Mouse (Mus musculus) ovary, adult 10 weeks (tissue): Measurements from ENCODE around the gene Tspan31. TPM values are rescaled to one million over a fixed set of nuclear protein-coding genes. Genes with fewer than 3 reads are reported as not detected.

Experiments
- polyA plus RNA-seq: library from polyadenylated mRNA; stranded (reverse); fragments of 350-450 nt; fragmentation: Illumina TruSeq; extraction: RNeasy Lipid Tissue Mini Kit (QIAGEN cat#74804); gene quantifications from one replicate; pipeline ENCODE4 v1.2.3, GENCODE M21; 2014

The Tspan31 gene
- 60.6 TPM for polyA plus RNA-seq

GRCm38 (mm10) chr10:127070190-127071121 is at the start of gene Tspan31:
Gene Tspan31, minus strand, starts transcription at chr10:127070264.

DNA sequence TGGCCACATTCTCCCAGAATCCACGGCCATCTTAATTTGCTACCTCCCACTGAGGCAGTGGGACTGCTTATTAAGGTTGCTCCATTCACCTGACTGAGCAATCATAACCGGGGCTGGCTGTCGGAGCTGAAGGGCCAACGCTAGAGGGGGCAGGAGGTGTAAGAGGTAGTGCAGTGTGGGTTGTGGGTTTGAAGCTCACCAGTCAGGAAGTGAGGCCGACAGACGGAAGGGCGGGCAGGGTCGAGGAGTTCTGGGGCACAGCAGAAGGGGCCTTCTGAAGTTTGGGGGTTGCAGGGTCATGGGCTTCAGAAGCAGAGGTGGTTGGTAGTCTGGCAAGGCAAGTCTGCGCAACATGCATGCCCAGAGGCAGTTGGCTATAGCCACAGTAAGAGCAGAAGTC is 5.0 kb upstream of the Tspan31 start, which contains the start of gene Agap2:
Agap2 (plus strand) TSS at position 205 of the 400 bp plus-strand sequence.

GRCm38 (mm10) chr10:127063239-127063872 is 6.7 kb downstream of the Tspan31 start, which contains the start of gene Cdk4:
Gene Cdk4, plus strand, starts transcription at chr10:127063534.

GRCm38 (mm10) chr10:127059968-127060916 is 9.8 kb downstream of the Tspan31 start, which contains the start of gene March9:
Gene March9, minus strand, starts transcription at chr10:127060184.

GRCm38 (mm10) chr10:127047954-127048353 is 22.1 kb downstream of the Tspan31 start, which contains the start of gene Cyp27b1:
Gene Cyp27b1, plus strand, starts transcription at chr10:127048250.

DNA sequence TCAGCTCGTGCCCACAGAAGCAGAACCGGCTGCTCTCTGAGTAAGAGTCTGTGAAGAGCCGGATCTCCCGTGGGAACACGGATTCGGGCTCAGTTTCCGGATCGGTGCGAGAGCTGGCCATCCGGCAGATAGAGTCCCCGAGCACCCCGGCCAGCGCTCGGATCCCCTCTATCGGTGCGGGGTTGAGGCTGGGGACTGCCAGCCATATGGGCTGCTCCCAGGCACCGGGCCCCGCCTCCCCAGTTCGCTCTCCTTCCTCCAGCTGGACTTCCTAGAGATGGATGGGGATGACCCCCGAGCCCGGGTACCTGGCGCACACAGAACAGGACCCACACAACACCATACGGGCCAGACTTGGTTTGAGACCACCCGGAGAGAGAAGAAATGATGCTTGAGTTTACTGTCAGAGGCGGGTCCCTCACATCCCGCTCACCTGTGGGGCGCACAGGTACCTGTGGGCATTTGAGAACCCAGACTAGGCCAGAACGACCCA is 28.7 kb downstream of the Tspan31 start, which contains the start of the genes Mettl1 and Eef1akmt3:
Mettl1 (plus strand) TSS at position 141 of the 493 bp plus-strand sequence.
Eef1akmt3 (minus strand) TSS at position 240 of the 493 bp plus-strand sequence.

DNA sequence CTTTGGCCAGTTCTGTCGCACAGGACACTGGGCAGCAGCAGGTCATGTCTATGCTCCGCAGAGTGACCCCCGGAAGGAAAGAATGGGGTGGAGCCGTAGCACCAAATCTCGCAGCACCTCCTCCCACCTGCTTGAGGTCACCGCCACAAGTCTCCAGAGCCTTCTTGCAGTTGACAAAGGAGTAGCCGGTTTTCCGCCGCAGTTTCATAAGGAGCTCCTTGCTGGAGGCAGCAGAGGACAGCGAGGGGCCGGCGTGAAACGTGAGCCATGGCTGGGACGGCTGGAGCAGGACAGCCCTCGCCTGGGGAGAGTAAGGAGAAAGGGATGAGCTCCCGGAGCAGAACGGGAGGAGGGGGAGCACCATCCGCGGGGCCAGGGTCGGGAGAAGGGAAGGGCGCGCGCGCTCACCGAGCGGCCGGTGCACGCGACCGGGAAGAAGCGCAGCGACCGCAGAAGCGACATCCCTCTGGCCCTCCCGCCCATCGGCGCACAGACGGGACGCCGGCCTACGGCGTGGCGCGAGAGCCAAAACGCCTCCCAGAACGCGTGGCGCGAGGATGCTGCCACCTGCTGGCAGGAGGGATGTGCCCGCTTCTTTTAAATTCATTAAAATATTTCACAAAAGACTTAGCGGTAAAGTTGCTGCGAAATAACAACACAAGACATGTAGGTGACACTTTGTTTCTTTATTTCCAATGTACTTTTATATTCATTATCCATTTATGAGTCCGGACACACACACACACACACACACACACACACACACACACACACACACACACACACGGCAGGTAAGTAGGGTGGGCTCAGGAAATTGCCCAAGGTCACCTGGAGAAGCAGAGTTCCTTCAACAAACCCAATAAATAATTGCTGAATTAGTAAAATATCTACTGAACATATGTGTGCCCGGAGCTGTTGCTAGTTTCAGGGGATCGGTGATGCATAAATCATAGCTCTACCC is 39.4 kb downstream of the Tspan31 start, which contains the start of gene Tsfm:
Tsfm (minus strand) TSS at position 505 of the 961 bp plus-strand sequence.

Other genes starting within 250 kb of the Tspan31 start
- gene Atp23, start 168.9 kb downstream of the Tspan31 start, polyA plus RNA-seq, result 5.4 TPM
- 49.7 TPM for gene Ctdsp2, start 91.5 kb downstream of the Tspan31 start, polyA plus RNA-seq
- not detected for gene Avil, start 69.6 kb downstream of the Tspan31 start, polyA plus RNA-seq
- 6.6 TPM for gene Tsfm, start 39.4 kb downstream of the Tspan31 start, polyA plus RNA-seq
- 4.7 TPM for gene Mettl1, start 28.9 kb downstream of the Tspan31 start, polyA plus RNA-seq
- gene Eef1akmt3, start 28.8 kb downstream of the Tspan31 start, polyA plus RNA-seq, result 0.26 TPM
- gene Cyp27b1, start 22.0 kb downstream of the Tspan31 start, polyA plus RNA-seq, result not detected
- gene March9, start 10.1 kb downstream of the Tspan31 start, polyA plus RNA-seq, result 3.0 TPM
- 50.1 TPM for gene Cdk4, start 6.7 kb downstream of the Tspan31 start, polyA plus RNA-seq
- 0.23 TPM for gene Agap2, start 5.0 kb upstream of the Tspan31 start, polyA plus RNA-seq
- 8.6 TPM for gene Os9, start 50.9 kb upstream of the Tspan31 start, polyA plus RNA-seq
- 0.31 TPM for gene B4galnt1, start 95.0 kb upstream of the Tspan31 start, polyA plus RNA-seq
- not detected for gene Slc26a10, start 110.4 kb upstream of the Tspan31 start, polyA plus RNA-seq
- gene Arhgef25, start 119.8 kb upstream of the Tspan31 start, polyA plus RNA-seq, result 18.3 TPM
- gene Dtx3, start 125.5 kb upstream of the Tspan31 start, polyA plus RNA-seq, result 2.9 TPM
- gene Pip4k2c, start 141.3 kb upstream of the Tspan31 start, polyA plus RNA-seq, result 11.7 TPM
- 0.26 TPM for gene Kif5a, start 193.1 kb upstream of the Tspan31 start, polyA plus RNA-seq
- gene Dctn2, start 196.1 kb upstream of the Tspan31 start, polyA plus RNA-seq, result 16.8 TPM
- gene Mbd6, start 218.8 kb upstream of the Tspan31 start, polyA plus RNA-seq, result 3.0 TPM
- 11.4 TPM for gene Mars, start 241.5 kb upstream of the Tspan31 start, polyA plus RNA-seq